Mouse (Mus musculus) C2C12 (cell line): ENCODE results near the gene Wdr90. TPM values are rescaled to one million over a fixed set of nuclear protein-coding genes. Genes with fewer than 3 reads are reported as not detected.

Experiments
- H3K27me3 ChIP-seq: one replicate; pipeline ENCODE4 v1.6.1; 2011; ENCODE audit not compliant: control insufficient read depth, insufficient read depth, insufficient read length
- H3K36me3 ChIP-seq: one replicate; pipeline ENCODE4 v1.6.1; 2011; ENCODE audit not compliant: control insufficient read depth, insufficient read depth
- H3K4me3 ChIP-seq: one replicate; pipeline ENCODE4 v1.5.1; 2011; ENCODE audit warnings: mild to moderate bottlenecking, control low read depth; ENCODE audit not compliant: poor library complexity, insufficient read depth, severe bottlenecking
- H3K79me2 ChIP-seq: one replicate; pipeline ENCODE4 v1.6.1; 2011; ENCODE audit not compliant: control insufficient read depth, insufficient read depth
- H3K79me3 ChIP-seq: one replicate; pipeline ENCODE4 v1.6.1; 2011; ENCODE audit warnings: low read depth, control low read depth
- H3ac ChIP-seq: one replicate; pipeline ENCODE3; 2011; ENCODE audit warnings: low read depth; ENCODE audit not compliant: control insufficient read depth, insufficient read length
- CEBPB ChIP-seq: IDR thresholded peaks from one replicate; pipeline ENCODE4 v1.6.1; 2011; ENCODE audit warnings: low read depth, mild to moderate bottlenecking, control low read depth, moderate library complexity
- CTCF ChIP-seq: IDR thresholded peaks from one replicate; pipeline ENCODE4 v1.5.1; 2011; ENCODE audit not compliant: control insufficient read depth, insufficient read depth, insufficient read length
- FOSL1 ChIP-seq: IDR thresholded peaks from one replicate; pipeline ENCODE4 v1.8.0; 2011; ENCODE audit warnings: mild to moderate bottlenecking, low read length; ENCODE audit not compliant: poor library complexity, insufficient read depth, severe bottlenecking
- MAX ChIP-seq: IDR thresholded peaks from one replicate; pipeline ENCODE4 v1.6.1; 2011; ENCODE audit warnings: mild to moderate bottlenecking, control low read depth
- MYOD1 ChIP-seq: IDR thresholded peaks from one replicate; pipeline ENCODE4 v1.6.1; 2011; ENCODE audit warnings: low read depth; ENCODE audit not compliant: control insufficient read depth, insufficient read length
- MYOG ChIP-seq: IDR thresholded peaks from one replicate; pipeline ENCODE4 v1.6.1; 2011; ENCODE audit not compliant: control insufficient read depth, insufficient read length; ENCODE audit errors: extremely low read depth
- USF1 ChIP-seq: IDR thresholded peaks from one replicate; pipeline ENCODE4 v1.6.1; 2011; ENCODE audit warnings: low read depth, mild to moderate bottlenecking, control low read depth, moderate library complexity
- polyA plus RNA-seq: library from polyadenylated mRNA; unstranded; fragments of >200 nt; fragmentation: generic; extraction: Trizol; gene quantifications from one replicate; pipeline ENCODE4 v1.2.1, GENCODE M21; 2012; ENCODE audit warnings: missing spikeins

Gene Wdr90
- polyA plus RNA-seq, 1 experiment, result 16.7 TPM

GRCm38 (mm10) chr17:25866172-25866571, 4.9 kb upstream of the Wdr90 start:
- Histone ChIP-seq H3K79me3 (no peaks in the 10 kb centered on the region), H3K27me3 (no peaks in the 10 kb centered on the region)

GRCm38 (mm10) chr17:25865288-25865687, 4.0 kb upstream of the Wdr90 start:
- no peak for TF ChIP-seq MYOG
- TF ChIP-seq MAX, result no peak
- TF ChIP-seq CEBPB, result no peak
- TF ChIP-seq MYOD1, result no peak
- TF ChIP-seq USF1, result no peak
- TF ChIP-seq CTCF, result no peak
- no peak for TF ChIP-seq FOSL1
- no peaks in the 10 kb centered on the region for H3K36me3 ChIP-seq
- no peaks in the 10 kb centered on the region for H3K27me3 ChIP-seq
- no peak overlapping the region for H3K4me3 ChIP-seq
- H3ac ChIP-seq, result no peak overlapping the region
- H3K79me3 ChIP-seq, result no peaks in the 10 kb centered on the region
- H3K79me2 ChIP-seq, result peaks cover 9% of the 10 kb centered on the region

More at GRCm38 (mm10) chr17:25866172-25866571, 4.9 kb upstream of the Wdr90 start:
- Histone ChIP-seq H3K79me2 (peaks cover 9% of the 10 kb centered on the region), H3K36me3 (no peaks in the 10 kb centered on the region), H3ac (no peak overlapping the region), H3K4me3 (no peak overlapping the region)
- TF ChIP-seq MYOD1 (no peak), CTCF (no peak), MYOG (no peak)

GRCm38 (mm10) chr17:25864311-25864710, 3.0 kb upstream of the Wdr90 start:
- Histone ChIP-seq H3K79me3 (no peaks in the 10 kb centered on the region), H3K4me3 (no peak overlapping the region), H3K27me3 (no peaks in the 10 kb centered on the region), H3K36me3 (no peaks in the 10 kb centered on the region), H3ac (no peak overlapping the region), H3K79me2 (peaks cover 9% of the 10 kb centered on the region)
- TF ChIP-seq CTCF (no peak), USF1 (no peak), MAX (no peak), FOSL1 (no peak), MYOG (no peak), MYOD1 (no peak), CEBPB (no peak)

- no peaks in the 10 kb centered on the region for H3K27me3 ChIP-seq
- H3K4me3 ChIP-seq, result no peak overlapping the region
- no peak for TF ChIP-seq MYOD1
- no peak for TF ChIP-seq FOSL1
- TF ChIP-seq MYOG, result no peak
- no peak for TF ChIP-seq MAX
- no peak for TF ChIP-seq CEBPB
- no peak for TF ChIP-seq CTCF
- no peak for TF ChIP-seq USF1
- H3K79me3 ChIP-seq, result no peaks in the 10 kb centered on the region
- H3K79me2 ChIP-seq, result peaks cover 9% of the 10 kb centered on the region
- H3K36me3 ChIP-seq, result no peaks in the 10 kb centered on the region
- no peak overlapping the region for H3ac ChIP-seq
Measured at GRCm38 (mm10) chr17:25863681-25864080, 2.4 kb upstream of the Wdr90 start.

- no peaks in the 10 kb centered on the region for H3K79me3 ChIP-seq
- TF ChIP-seq USF1, result no peak
- TF ChIP-seq CTCF, result no peak
- no peak for TF ChIP-seq MYOD1
- TF ChIP-seq FOSL1, result no peak
- TF ChIP-seq MAX, result no peak
- TF ChIP-seq MYOG, result no peak
- no peak for TF ChIP-seq CEBPB
- H3K79me2 ChIP-seq, result no peaks in the 10 kb centered on the region
- H3ac ChIP-seq, result peak overlapping the region; percentile 81
- no peaks in the 10 kb centered on the region for H3K36me3 ChIP-seq
- H3K27me3 ChIP-seq, result no peaks in the 10 kb centered on the region
- peak overlapping the region; percentile 43 for H3K4me3 ChIP-seq
Measured at GRCm38 (mm10) chr17:25861704-25862612, 657 bp upstream of the Wdr90 start.

- Histone ChIP-seq H3K27me3 (no peaks in the 10 kb centered on the region), H3K36me3 (no peaks in the 10 kb centered on the region), H3ac (no peak overlapping the region), H3K4me3 (peak overlapping the region; percentile 43), H3K79me2 (no peaks in the 10 kb centered on the region), H3K79me3 (no peaks in the 10 kb centered on the region)
- TF ChIP-seq MYOD1 (no peak), MYOG (no peak), CTCF (no peak)
Measured at GRCm38 (mm10) chr17:25860229-25860628, 1.1 kb downstream of the Wdr90 start.
